Mouse (Mus musculus) heart, adult 18-20 months (tissue): ENCODE results near the gene Cep295. TPM values are rescaled to one million over a fixed set of nuclear protein-coding genes. Genes with fewer than 3 reads are reported as not detected.
A peak's percentile ranks its signal among the peaks of the same experiment; 100 is the strongest.
"Not testable (repeated sequence)": the region's sequence is repeated elsewhere in the genome, so short reads cannot be mapped to it uniquely, and the experiment has no call there.

ENCODE experiments used
- DNase-seq, 2 experiments: peaks; one replicate each; pipeline ENCODE4 v3.0.0; 2021 to 2022; ENCODE audit warnings: mixed read lengths in 1 of 2
- total RNA-seq, 2 experiments: library from RNA; stranded (reverse); gene quantifications; 2 replicates each; pipeline ENCODE4 v1.2.3; 2021

Gene Cep295
- total RNA-seq, 2 experiments from 2014 or later: 4.5 to 4.9 TPM

DNA sequence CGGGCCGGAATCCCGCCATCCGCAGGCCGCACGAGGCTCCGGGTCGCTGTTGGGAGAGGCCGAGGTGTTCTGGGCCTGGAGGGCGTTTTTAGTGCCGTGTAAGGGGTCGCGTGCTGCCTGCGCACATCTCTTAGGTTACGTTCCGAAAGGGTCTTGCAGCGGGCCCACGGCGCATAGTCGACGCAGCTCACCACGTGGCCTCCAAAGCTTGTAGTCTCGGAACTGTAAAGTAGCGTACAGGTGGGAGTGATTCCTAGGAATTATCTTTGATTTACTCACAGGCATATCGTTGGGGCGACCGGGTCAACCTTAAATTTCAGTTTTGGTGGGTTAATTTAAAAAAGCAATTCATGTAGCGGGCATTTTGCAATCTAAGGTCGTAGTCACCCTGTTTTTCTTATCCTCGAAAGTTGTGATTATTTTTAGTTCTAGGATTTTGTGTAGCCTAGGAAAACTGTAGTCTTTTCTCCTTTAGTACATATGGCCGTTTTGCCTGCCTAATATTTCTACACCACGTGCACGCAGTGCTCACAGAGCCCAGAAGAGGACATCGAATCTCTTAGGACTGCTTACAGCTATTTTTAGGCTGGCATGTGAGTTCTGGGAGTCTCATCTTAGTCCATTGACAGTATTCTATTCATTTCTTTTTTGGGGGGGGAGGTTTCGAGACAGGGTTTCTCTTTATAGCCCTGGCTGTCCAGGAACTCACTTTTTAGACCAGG is 51.0 kb downstream of the Cep295 start, which contains the start of gene 4931406C07Rik:
Gene 4931406C07Rik, minus strand, starts transcription at position 51 of the 722 bp plus-strand sequence.
- DNase-seq: peak in 1 of 2 experiments; percentile 29

DNA sequence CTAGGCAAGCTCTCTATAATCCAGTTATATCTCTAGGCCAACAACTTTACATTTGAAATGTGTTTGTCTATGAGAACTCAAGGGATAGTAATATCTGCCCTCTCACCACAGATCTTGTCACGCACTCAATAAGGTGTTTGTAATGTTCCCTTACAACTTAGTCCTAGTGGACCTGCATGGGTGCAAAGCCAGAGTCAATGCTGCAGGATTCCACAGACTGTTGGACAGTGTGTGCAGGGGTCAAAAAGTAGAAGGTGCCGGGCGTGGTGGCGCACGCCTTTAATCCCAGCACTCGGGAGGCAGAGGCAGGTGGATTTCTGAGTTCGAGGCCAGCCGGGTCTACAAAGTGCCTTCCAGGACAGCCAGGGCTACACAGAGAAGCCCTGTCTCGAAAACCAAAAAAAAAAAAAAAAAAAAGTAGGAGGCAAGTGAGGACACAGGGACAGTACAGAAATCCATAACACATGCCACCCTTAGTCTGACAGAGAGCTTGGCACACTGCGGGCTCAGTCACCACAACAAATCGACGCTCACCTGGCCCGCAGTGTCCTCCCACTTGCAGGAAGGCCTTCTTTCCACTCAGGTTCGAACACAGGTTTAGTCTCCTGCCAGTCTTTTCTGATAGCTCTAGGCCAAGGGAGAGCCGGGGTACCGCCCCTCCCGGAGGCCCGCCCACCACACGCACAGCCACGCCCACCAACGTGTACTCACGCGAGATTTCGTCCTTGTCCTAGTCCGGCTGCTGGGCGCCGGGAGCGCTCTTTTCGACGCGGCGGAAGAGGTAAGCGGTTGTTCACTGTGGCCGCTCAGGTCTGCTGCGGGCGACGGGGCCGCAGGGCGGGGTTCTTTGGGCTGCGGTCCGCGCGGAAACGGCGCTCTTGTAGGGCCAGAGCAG is 51.8 kb downstream of the Cep295 start, which contains the start of gene Taf1d:
Gene Taf1d, plus strand, starts transcription at position 712 of the 895 bp plus-strand sequence.
- peak; percentile 97 to 100 for DNase-seq

DNA sequence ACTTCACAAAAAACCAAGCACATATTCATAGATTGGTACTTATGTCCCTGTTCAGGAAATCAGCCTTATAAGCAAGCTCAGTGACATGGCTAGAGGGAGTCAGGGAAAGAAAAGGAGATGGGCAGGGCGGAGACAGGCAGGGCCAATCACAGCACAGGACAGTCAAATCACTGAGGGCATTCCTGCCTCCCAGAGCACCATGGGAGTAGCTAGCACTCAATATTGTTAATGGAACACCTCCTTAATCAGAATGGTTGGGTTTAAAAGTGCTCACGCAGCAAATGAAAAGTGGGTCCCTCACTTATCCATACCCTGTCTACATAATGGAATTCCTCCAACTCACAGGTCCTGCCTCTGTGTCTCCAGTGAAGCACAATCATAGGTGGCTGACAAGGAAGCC is 54.7 kb downstream of the Cep295 start:
- no peak for DNase-seq

DNA sequence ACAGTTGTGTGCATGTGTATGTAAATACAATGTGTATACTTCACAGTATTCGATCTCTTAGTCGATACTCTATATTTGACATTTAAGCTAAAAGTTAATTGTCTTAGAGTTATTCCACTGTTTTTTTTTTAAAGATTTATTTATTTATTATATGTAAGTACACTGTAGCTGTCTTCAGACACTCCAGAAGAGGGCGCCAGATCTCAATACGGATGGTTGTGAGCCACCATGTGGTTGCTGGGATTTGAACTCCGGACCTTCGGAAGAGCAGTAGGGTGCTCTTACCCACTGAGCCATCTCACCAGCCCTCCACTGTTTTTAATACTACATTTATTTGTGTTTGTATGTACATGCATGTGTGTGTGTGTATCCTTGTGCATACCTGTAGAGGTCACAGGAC is 55.6 kb downstream of the Cep295 start:
- not testable (repeated sequence) for DNase-seq

DNA sequence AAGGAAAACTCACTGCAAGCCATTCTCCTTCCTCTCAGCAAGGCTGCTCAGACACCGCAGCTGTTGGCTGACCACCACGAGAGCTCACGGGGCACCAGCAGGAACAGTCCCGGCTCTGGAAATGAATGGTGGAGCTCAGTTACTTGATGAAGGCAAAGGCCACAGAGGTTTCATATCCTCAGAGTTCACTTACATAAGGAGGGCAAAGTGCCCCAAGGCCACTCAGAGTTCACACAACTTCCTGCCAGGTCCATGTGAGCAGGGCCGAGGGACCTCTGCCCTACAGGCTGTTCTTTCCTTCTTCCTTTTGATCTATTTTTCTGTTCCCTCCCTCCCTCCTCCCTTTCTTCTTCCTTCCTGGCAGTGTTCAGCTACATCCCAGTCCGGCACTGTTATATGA is 56.2 kb downstream of the Cep295 start:
- peak; percentile 43 to 44 for DNase-seq

DNA sequence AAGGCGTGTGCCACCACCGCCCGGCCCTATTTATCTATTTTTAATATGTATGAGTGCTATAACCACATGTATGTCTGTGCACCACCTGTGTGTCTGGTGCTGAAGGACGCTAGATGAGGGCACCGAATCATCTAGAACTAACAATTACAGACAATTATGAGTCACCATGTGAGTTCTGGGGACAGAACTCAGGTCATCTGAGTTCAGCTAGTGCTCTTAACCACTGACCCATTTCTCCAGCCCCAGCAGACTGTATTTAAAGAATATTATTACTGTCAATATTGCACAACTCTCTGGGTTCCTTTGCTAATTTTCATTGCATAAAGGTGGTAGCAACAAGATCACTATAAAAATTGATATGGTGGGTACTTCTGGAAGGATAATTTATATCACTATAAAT is 57.5 kb downstream of the Cep295 start:
- no peak for DNase-seq

DNA sequence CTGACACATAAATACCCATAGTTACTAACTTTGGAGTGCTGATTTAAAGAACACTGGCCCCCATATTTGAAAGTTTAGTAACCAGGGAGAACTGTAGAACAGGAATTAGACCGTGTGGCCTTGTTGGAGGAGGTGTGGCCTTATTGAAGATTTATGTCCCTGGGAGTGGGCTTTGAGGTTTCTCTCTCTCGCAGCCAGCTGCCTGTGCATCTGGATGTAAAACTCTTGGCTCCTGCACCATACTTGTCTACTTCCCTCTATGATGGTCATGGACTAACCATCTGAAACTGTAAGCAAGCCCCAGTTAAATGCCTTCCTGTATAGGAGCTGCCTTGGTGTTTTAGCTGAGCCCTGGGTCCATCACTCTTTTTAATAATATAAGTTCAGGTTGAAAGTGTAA is 59.1 kb downstream of the Cep295 start:
- DNase-seq: no peak

DNA sequence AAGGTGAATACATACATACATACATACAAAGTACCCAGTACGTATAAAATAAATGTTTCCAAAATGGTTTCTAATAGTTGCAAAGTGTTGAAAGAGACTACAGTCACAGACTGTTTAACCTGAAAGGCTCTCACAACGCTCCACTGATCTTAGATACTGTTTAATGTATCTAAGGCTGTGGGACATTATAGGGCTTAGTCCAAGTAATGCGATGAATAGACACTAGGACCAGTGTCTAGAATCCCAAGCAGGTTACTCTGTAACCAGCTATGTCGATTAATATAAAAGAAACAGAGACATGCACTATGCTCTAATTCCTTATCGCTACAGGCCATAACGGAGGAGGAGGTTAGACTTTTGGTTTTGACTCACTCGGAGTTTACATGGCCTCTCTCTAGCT is 60.5 kb downstream of the Cep295 start:
- no peak for DNase-seq

DNA sequence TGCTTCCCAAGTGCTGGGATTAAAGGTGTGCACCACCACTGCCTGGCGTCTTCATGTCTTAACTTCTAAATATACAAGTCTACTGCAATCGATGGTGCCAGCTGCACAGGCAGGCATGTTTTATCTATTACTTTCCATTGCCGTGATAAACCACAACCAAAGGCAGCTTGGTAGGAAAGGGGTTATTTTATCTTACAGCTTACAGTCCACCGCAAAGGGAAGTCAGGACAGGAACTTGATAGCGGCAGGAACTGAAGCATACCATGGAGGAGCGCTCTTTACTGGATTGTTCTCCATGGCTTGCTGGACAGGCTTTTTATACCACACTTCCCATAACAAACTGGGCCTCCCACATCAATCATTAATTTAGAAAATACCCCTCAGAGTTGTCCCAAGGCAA is 68.3 kb downstream of the Cep295 start:
- DNase-seq: no peak

DNA sequence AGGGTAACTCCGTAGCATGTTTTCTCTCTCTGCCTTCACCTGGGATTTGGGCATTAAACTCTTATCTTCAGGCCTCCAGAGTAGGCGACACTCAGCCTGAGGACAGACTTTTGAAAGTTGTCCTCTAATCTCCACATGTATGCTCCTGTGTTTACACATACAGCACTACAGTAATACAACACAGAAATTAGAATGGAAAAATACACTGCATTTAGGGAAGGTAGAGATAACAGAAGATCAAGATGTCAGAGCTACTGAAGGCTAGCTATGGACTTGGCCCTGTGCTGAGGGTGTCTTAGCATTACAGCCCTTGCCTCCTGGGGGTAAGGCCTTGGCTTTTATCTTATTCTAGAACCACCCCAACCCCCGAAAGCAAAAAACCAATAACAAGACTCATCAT is 69.2 kb downstream of the Cep295 start:
- no peak for DNase-seq

DNA sequence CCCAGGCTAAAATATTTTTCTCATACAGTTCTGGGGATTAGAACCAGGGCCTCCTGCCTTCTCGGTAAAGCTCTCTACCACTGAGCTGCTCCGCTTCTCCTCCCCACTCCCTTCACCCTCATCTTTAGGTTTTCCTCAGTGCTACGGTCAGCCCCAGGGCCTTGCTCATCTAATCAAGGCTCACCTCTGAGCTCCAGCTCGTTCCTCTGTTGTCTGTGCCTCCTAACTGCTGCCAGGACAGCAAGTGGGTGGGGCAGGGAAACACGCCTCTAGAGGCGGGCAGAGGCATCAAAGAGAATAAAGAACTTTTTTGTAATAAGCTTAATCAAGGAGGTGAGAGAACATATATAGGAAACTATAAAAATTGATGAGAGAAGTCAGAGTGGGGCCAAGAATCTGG is 69.7 kb downstream of the Cep295 start:
- DNase-seq: no peak

DNA sequence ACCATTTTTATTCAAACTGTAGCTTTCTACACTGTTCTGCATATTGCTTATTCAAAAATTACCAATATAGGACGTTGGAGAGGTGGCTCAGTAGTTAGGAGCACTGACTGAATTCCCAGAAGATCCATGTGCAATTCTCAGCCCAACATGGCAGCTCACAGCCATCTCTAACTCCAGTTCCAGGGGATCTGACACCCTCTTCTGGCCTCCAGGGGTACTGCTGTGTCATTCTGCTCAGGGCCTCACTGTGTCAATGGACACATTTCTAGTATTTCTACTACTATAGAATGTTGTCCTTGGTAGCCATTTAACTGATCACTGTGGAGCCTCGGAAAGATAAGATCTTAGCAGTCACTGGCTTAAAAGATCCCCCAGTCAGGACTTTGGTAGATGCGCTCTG is 72.1 kb downstream of the Cep295 start:
- no peak for DNase-seq

DNA sequence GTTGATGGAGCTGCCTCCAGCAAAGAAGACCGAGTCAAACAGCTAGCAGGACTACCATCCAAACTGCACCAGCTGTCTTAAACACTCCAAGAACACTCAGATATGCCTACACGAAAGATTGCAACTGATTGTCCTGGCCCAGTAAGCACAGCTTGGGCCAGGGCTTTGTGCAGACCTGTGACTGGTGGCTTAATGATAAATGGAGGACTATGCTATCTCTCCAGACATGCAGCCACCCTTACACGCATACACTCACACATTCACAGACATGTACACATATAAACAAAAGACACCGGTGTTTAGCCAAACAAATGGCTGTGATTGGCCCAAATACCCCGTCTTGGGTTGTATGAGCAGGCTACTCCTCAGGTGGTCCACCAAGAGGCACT is 77.1 kb downstream of the Cep295 start:
- no peak for DNase-seq

DNA sequence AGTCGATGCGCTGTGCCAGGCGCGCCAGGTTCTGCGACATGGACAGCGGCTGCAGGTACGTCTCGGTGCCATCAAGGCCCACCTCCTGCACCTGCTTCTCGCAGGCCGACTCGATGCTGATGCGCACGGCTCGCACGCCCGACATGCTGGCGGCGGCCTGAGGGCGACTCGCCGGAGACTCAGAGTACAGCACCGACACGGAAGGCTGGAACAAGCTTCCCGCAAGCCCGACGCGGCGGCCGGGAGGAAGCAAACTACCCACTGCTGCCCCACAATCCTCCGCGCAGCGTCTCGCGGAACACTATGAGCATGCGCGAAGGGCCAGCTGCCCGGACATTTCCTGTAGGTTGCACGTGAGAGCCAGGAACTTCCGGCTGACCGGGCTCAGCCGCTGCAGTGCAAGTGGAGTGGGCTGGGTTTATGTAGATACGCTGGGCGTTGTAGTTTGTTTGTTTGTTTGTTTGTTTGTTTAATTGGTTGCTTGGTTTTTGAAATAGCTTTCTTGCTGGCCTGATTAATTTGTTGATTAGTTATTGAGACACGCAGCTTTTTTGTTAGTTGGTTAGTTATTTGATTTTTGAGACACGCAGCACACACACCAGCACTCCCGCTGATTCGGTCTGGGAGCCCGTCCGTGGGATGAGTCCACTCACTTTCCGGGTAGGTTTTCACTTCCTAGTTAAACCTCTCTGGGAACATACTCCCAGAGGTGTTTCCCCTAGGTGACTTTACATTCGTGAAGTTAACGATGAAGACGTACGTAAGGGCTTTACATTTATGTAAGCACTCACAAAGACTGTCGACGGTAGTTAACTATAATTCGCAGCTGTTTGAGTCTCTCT is 77.7 kb downstream of the Cep295 start, which contains the start of gene Med17:
Gene Med17, minus strand, starts transcription at position 283 of the 842 bp plus-strand sequence.
- peak; percentile 96 for DNase-seq

DNA sequence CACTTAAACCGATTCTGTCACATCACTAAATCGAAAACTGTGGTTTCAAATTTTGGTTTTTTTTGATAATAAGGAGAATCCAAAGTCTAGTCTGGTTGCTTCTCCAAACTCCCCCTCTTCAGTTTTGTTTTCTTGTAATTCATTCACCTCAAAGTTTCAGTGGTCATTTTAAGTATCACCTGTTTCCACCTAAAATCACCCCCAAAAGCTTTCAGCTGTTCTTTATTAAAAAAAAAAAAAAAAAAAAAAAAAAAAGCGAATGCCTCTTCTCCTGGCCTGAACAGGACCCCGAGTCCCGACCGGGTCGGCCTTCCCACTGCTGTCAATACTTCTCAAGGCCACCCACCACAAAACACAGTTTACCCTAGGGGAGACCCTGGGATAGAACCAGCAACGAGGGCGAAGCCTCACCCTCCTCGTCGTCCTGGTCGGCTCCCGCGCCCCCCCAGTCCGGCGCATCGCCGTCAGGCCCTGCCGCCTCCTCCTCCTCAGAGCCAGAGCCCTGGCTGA is 78.4 kb downstream of the Cep295 start:
- no peak for DNase-seq

DNA sequence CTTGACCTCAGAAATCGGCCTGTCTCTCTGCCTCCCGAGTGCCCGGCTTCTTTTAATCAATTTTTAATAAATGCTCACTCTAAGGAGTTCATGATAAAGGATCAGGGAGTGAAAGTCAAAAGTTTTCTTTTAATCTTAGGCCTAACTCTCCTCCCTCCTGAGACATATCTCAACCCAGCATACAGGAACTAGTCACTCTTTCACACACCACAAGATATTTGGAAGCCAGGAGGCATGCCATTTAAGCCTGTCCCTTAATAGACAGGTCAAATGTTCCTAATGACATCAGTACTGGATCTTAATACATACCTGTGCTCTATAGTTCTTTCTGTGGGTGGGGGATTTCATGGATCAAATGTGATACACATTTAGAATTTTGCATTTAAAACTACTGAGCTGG is 79.2 kb downstream of the Cep295 start:
- DNase-seq: no peak

DNA sequence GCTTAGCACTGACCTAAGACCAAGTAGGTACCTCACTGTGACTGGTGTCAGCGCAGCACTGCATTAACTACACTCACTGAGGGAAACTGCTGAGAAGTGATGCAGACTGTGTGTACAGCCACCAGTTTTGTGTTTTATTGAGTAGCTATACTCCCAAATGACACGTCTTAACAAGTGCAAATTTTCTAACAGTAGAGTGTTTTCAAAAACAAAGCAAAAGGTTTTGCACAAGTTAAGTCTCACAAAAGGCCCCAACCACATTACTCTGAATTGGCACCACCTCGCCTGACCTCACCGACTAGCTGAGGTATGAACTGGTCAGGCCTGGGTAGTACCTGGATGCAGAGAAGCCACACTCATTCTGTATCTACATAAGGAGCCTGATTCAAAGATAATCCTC is 80.7 kb downstream of the Cep295 start:
- DNase-seq: no peak

DNA sequence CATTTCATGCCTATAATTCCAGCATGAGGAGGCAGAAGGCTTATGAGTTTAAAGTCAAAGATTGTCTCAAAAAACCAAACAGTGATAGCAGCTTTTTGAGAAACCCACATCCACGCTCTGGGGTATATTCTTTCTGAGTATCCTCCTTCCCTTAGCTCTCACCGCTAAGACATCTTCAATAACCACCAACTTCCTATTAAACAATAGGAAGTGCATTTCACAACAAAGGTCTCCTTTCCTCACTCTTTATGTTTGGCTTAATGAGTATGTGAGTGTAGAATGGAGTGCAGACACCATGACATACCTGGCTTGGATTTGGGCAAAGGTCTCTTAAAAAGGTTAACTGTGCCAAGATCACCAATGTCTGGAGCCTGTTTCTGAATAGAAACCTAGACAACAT is 83.6 kb downstream of the Cep295 start:
- DNase-seq: no peak
